Mouse (Mus musculus): ENCODE measurements around the gene Srsy.
"Not testable (repeated sequence)": the region's sequence is repeated elsewhere in the genome, so short reads cannot be mapped to it uniquely, and the experiment has no call there.

Srsy gene

DNA sequence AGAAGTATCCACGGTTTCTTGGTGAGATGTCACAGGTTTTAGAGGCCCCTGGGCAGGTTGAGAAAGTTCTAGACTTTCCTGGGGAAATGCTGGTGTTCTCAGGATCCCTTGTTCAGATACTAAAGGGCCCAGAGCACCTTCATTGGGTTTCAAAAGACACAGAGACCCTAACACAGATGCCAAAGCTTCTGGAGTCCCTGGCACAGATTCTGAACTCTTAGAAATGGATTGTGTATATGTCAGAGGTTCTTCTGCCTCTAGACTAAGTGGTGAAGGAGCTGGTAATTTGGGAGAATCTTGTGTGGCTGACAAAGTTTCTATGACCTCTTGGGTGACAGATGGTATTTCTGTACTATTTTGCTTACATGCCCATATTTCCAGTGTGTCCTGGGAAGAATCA is at the start of gene Srsy:
TSS of gene Srsy (minus strand) at position 101 of the 400 bp plus-strand sequence.
- not testable (repeated sequence) for DNase-seq (ENCODE audit: low read depth, low spot score)
